ENCODE assay signal across 11 mouse cellular contexts in the genomic region with DNA sequence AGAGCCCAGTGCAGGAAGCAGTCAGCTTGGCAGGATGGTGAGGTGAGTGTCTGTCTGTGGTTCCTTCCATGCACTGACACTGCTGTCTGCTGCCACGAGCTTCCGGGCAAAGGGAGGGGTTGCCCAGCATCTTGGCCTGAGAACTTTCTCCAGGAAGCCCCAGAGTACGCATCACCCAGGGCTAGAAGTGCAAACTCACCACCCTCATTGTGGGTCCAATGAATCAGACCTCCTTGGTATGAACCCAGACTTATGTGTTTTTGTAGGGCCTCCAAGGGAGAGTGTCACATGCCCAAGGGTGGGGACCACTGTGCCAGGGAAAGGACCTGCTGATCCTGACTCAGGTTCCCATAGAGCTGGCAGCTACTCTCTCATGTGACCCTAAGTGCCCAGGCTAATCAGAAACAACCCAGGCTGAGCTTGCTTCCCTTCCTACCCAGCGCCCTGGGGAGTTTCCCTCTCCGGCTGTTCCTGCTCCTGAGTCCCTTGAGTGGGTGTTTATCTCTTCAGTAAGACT. TPM values are rescaled to one million over a fixed set of nuclear protein-coding genes. Genes with fewer than 3 reads are reported as not detected.
DNase-seq lines count a peak whose midpoint lies in the region; ATAC-seq lines count a peak whose summit lies in the region.
"Had no signal": no experiment of that assay in that cellular context is flagged by ENCODE, and none has a peak within 500 bp of the region (broad histone marks: within the 10 kb centered on the region; RNA-seq: fewer than 3 reads in every experiment).

No protein-coding gene starts in this region.

- intact Hi-C loops in heart, postnatal 10 days (cut with DNase I): no loop called here

- no peak for ATAC-seq in erythroblast, adult 5-6 weeks (replicated peaks; ENCODE audit: low FRiP score, poor library complexity, severe bottlenecking)

- peak; percentile 2 for DNase-seq in cerebellum, adult 9-11 months
- no peak for DNase-seq in cerebellum, postnatal 25 days
- DNase-seq in urinary bladder, adult 2 months (ENCODE audit: low spot score): peak; percentile 18
- DNase-seq in urinary bladder, postnatal 4 days (ENCODE audit: low spot score in 2 of 2): no peak
- peak; percentile 65 to 72 for DNase-seq in heart, postnatal 10 days
- DNase-seq in kidney, adult 9 months: no peak
- DNase-seq in kidney, postnatal 10 days: no peak

RNA-seq across cellular contexts. Expression of a gene that starts 7.0 kb away (rescaled TPM):
- polyA plus RNA-seq in urinary bladder, adult 2 months (2012; rRNA removed): 0.34 and 0.63 TPM in 2 replicates
- under 1 TPM; 0.25 to 0.38 TPM for total RNA-seq in heart, postnatal 10 days (2021)
- total RNA-seq in erythroblast, adult 5-6 weeks (2015; ENCODE audit: low replicate concordance): not detected in 2 replicates
- total RNA-seq in erythroblast, adult 5-6 weeks (2017; ENCODE audit: low replicate concordance): not detected in 2 replicates
- total RNA-seq: layer of hippocampus, postnatal 25 days had no signal
- polyA plus RNA-seq: embryonic facial prominence, embryonic 13.5 days; liver, adult 2 months had no signal

RNA-seq across cellular contexts. Expression of a gene that starts 28.8 kb away (rescaled TPM):
- polyA plus RNA-seq in urinary bladder, adult 2 months (2012; rRNA removed): 1.3 and 1.9 TPM in 2 replicates
- 10 to 100 TPM in 1 of 2 experiments, 1 to 10 TPM in 1; 9.7 to 10.1 TPM for total RNA-seq in heart, postnatal 10 days (2021)
- not detected in 2 replicates for total RNA-seq in erythroblast, adult 5-6 weeks (2015; ENCODE audit: low replicate concordance)
- total RNA-seq in erythroblast, adult 5-6 weeks (2017; ENCODE audit: low replicate concordance): not detected in 2 replicates
- total RNA-seq: liver, adult 2 months had no signal

RNA-seq across cellular contexts. Expression of a gene that starts 47.3 kb away (rescaled TPM):
- polyA plus RNA-seq in urinary bladder, adult 2 months (2012; rRNA removed): 0.13 and 0.61 TPM in 2 replicates
- total RNA-seq in heart, postnatal 10 days (2021): under 1 TPM; 0.15 to 0.65 TPM
- total RNA-seq in erythroblast, adult 5-6 weeks (2015; ENCODE audit: low replicate concordance): not detected in 2 replicates
- 0.17 TPM in 1 of 2 replicates, not detected in the other for total RNA-seq in erythroblast, adult 5-6 weeks (2017; ENCODE audit: low replicate concordance)
- total RNA-seq: liver, adult 2 months had no signal
- polyA plus RNA-seq: liver, adult 2 months had no signal

RNA-seq across cellular contexts. Expression of a gene that starts 56.4 kb away (rescaled TPM):
- polyA plus RNA-seq in urinary bladder, adult 2 months (2012; rRNA removed): 3.0 and 3.2 TPM in 2 replicates
- total RNA-seq in heart, postnatal 10 days (2021): 10 to 100 TPM; 16.0 to 17.8 TPM
- 39.8 and 43.9 TPM in 2 replicates for total RNA-seq in erythroblast, adult 5-6 weeks (2015; ENCODE audit: low replicate concordance)
- total RNA-seq in erythroblast, adult 5-6 weeks (2017; ENCODE audit: low replicate concordance): 53.4 and 65.9 TPM in 2 replicates

RNA-seq across cellular contexts. Expression of a gene that starts 58.1 kb away (rescaled TPM):
- 0.04 and 0.12 TPM in 2 replicates for polyA plus RNA-seq in urinary bladder, adult 2 months (2012; rRNA removed)
- not detected for total RNA-seq in heart, postnatal 10 days (2021)
- 0.38 TPM in 1 of 2 replicates, not detected in the other for total RNA-seq in erythroblast, adult 5-6 weeks (2015; ENCODE audit: low replicate concordance)
- total RNA-seq in erythroblast, adult 5-6 weeks (2017; ENCODE audit: low replicate concordance): not detected in 2 replicates
- total RNA-seq: liver, adult 2 months had no signal

Comparison
In these comparisons a context has a peak if more than half of its experiments do, and no peak if none do; other contexts are left out.
1. DNase-seq: peak in cerebellum, adult 9-11 months (single experiment), urinary bladder, adult 2 months (single experiment) and heart, postnatal 10 days (2 of 2); none in cerebellum, postnatal 25 days (0 of 2), urinary bladder, postnatal 4 days (0 of 2), kidney, adult 9 months (single experiment) and kidney, postnatal 10 days (single experiment).
2. RNA of a gene that starts 28.8 kb away (total RNA-seq): 9.7 to 10.1 TPM in heart, postnatal 10 days; not detected in erythroblast, adult 5-6 weeks; every median in the first group is over 10 times any median in the second.